Mouse (Mus musculus): ENCODE measurements around the gene Gabrg3. TPM values are rescaled to one million over a fixed set of nuclear protein-coding genes. Genes with fewer than 3 reads are reported as not detected.

The Gabrg3 gene
- total and polyA plus RNA-seq, 3 experiments: not detected

- Histone ChIP-seq H3K27ac (ENCODE audit: insufficient read depth, low read depth) (no peak overlapping the region), H3K4me2 (ENCODE audit: insufficient read depth, low read depth, poor library complexity, severe bottlenecking) (no peak overlapping the region), H3K79me2 (replicated peaks; ENCODE audit: control insufficient read depth, extremely low read depth, insufficient read depth, poor library complexity, severe bottlenecking) (no peaks in the 10 kb centered on the region), H3K36me3 (replicated peaks in 1 of 2; ENCODE audit: control insufficient read depth in 1 of 2, insufficient read depth in 1 of 2, low read length in 1 of 2) (no peaks in the 10 kb centered on the region), H3K27me3 (replicated peaks) (no peaks in the 10 kb centered on the region), H3K9me3 (replicated peaks; ENCODE audit: low read length) (peaks cover 42% of the 10 kb centered on the region), H3K4me3 (replicated peaks in 1 of 3; ENCODE audit: low read depth in 2 of 3, low read length in 2 of 3, poor library complexity in 1 of 3) (no peak overlapping the region), H3K4me1 (ENCODE audit: control insufficient read depth in 1 of 2, insufficient read depth in 2 of 2) (no peaks in the 10 kb centered on the region), H3K9ac (ENCODE audit: insufficient read depth, low read depth) (no peak overlapping the region)
- dilution Hi-C loops (cut with MboI; ENCODE audit: extremely low pct_ligation_motif_present, extremely low pct_unique_long_range_greater_than_20kb, low sequenced_read_pairs): no loop called here
- TF ChIP-seq NELFE (IDR thresholded peaks at IDR 0.05; ENCODE audit: low read depth, low read length) (no peak), SMC3 (IDR thresholded peaks at IDR 0.05; ENCODE audit: low read depth, low read length) (no peak), ELF1 (IDR thresholded peaks at IDR 0.05; ENCODE audit: low read depth, low read length) (no peak), POLR2A (IDR thresholded peaks at IDR 0.05; ENCODE audit: low read depth, low read length) (no peak), MYC (IDR thresholded peaks at IDR 0.05; ENCODE audit: low read depth, low read length) (no peak), JUND (conservative IDR thresholded peaks at IDR 0.05; ENCODE audit: low read depth, low read length) (no peak), MXI1 (IDR thresholded peaks at IDR 0.05; ENCODE audit: low read depth, low read length) (no peak), ETS1 (conservative IDR thresholded peaks at IDR 0.05; ENCODE audit: low read depth, low read length) (no peak), MAZ (IDR thresholded peaks at IDR 0.05; ENCODE audit: low read depth, low read length) (no peak), MAX (IDR thresholded peaks at IDR 0.05; ENCODE audit: low read length) (no peak), ZC3H11A (IDR thresholded peaks at IDR 0.05; ENCODE audit: low read depth, low read length) (no peak), CHD1 (IDR thresholded peaks at IDR 0.05; ENCODE audit: low read depth, low read length) (no peak), RAD21 (IDR thresholded peaks at IDR 0.05; ENCODE audit: low read depth, low read length) (no peak), MEF2A (IDR thresholded peaks at IDR 0.05; ENCODE audit: borderline replicate concordance, low read depth, low read length) (no peak), POLR2AphosphoS2 (IDR thresholded peaks at IDR 0.05; ENCODE audit: low read depth, low read length) (no peak)
- in situ Hi-C loops (cut with MboI; ENCODE audit: low pct_ligation_motif_present, low pct_unique_long_range_greater_than_20kb, low sequenced_read_pairs): no loop called here
- DNase-seq (ENCODE audit: extremely low read depth): no peak
Observed at GRCm38 (mm10) chr7:57000585-57001261, 386.3 kb downstream of the Gabrg3 start.

- no peaks in the 10 kb centered on the region for H3K27me3 ChIP-seq (replicated peaks)
- no peak overlapping the region for H3K27ac ChIP-seq (ENCODE audit: insufficient read depth, low read depth)
- no peak overlapping the region for H3K9ac ChIP-seq (ENCODE audit: insufficient read depth, low read depth)
- in situ Hi-C loops (cut with MboI; ENCODE audit: low pct_ligation_motif_present, low pct_unique_long_range_greater_than_20kb, low sequenced_read_pairs) (no loop called here), dilution Hi-C loops (cut with MboI; ENCODE audit: extremely low pct_ligation_motif_present, extremely low pct_unique_long_range_greater_than_20kb, low sequenced_read_pairs) (no loop called here)
- TF ChIP-seq CTCF (conservative IDR thresholded peaks at IDR 0.05 in 1 of 2, IDR thresholded peaks at IDR 0.05 in 1 of 2; ENCODE audit: low read depth in 2 of 2, low read length in 2 of 2): no peak
- no peak for TF ChIP-seq ETS1 (conservative IDR thresholded peaks at IDR 0.05; ENCODE audit: low read depth, low read length)
- TF ChIP-seq IRF4 (IDR thresholded peaks at IDR 0.05; ENCODE audit: low read depth, low read length): no peak
- no peak for TF ChIP-seq TBP (conservative IDR thresholded peaks at IDR 0.05; ENCODE audit: low read depth, low read length)
- TF ChIP-seq ZNF384 (IDR thresholded peaks at IDR 0.05; ENCODE audit: low read depth, low read length): no peak
- TF ChIP-seq POLR2A (IDR thresholded peaks at IDR 0.05; ENCODE audit: low read depth, low read length): no peak
- TF ChIP-seq MEF2A (IDR thresholded peaks at IDR 0.05; ENCODE audit: borderline replicate concordance, low read depth, low read length): no peak
- TF ChIP-seq ZMIZ1 (IDR thresholded peaks at IDR 0.05; ENCODE audit: low read depth, low read length): no peak
- no peak for TF ChIP-seq POLR2AphosphoS2 (IDR thresholded peaks at IDR 0.05; ENCODE audit: low read depth, low read length)
- no peak for TF ChIP-seq NRF1 (IDR thresholded peaks at IDR 0.05; ENCODE audit: low read depth, low read length)
- no peak overlapping the region for H3K4me3 ChIP-seq (replicated peaks in 1 of 3; ENCODE audit: low read depth in 2 of 3, low read length in 2 of 3, poor library complexity in 1 of 3)
- H3K36me3 ChIP-seq (replicated peaks in 1 of 2; ENCODE audit: control insufficient read depth in 1 of 2, insufficient read depth in 1 of 2, low read length in 1 of 2): no peaks in the 10 kb centered on the region
- no peaks in the 10 kb centered on the region for H3K79me2 ChIP-seq (replicated peaks; ENCODE audit: control insufficient read depth, extremely low read depth, insufficient read depth, poor library complexity, severe bottlenecking)
- H3K4me2 ChIP-seq (ENCODE audit: insufficient read depth, low read depth, poor library complexity, severe bottlenecking): no peak overlapping the region
- no peaks in the 10 kb centered on the region for H3K4me1 ChIP-seq (ENCODE audit: control insufficient read depth in 1 of 2, insufficient read depth in 2 of 2)
- DNase-seq (ENCODE audit: extremely low read depth): no peak
- H3K9me3 ChIP-seq (replicated peaks; ENCODE audit: low read length): peaks cover 42% of the 10 kb centered on the region
Observed at GRCm38 (mm10) chr7:56997713-56998624, 389.0 kb downstream of the Gabrg3 start.

Data from CH12.LX (cell line).